ENCODE assay signal across 9 mouse cellular contexts in the genomic region with DNA sequence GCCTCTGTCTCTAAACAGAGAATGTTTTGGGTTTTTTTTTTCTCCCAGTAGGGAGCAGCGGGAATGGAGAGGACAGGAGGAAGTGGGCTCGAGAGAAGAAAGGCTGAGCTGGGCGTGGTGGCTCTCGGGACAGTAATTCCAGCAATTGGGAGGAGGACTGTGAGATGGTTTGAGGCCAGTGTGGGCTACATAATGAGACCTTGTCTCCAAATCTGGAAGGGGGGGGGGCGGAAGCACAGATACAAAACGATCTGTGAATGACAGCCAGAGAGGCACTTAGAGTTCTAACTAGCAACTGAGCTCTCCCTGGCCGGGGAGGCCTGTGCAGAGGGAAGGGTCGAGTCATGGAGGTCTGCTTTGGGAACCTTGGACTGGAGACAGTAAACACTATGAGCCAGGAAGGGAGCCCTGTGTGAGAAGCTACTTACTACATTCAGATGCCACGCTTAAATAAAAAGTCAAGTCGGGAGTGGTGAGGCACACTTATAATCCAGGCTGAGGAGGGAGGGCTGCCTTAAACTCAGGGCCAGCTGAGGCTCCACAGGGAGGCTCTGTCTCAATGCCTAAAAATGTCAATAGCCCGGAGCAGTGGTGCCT. TPM values are rescaled to one million over a fixed set of nuclear protein-coding genes. Genes with fewer than 3 reads are reported as not detected.
DNase-seq lines count a peak whose midpoint lies in the region; ATAC-seq lines count a peak whose summit lies in the region.
"Had no signal": no experiment of that assay in that cellular context is flagged by ENCODE, and none has a peak within 500 bp of the region (broad histone marks: within the 10 kb centered on the region; RNA-seq: fewer than 3 reads in every experiment).

No protein-coding gene starts in this region.

- no peaks in the 10 kb centered on the region for H3K36me3 ChIP-seq in heart, embryonic 11.5 days (ENCODE audit: control insufficient read depth, insufficient read depth, low read length)
- H3K36me3 ChIP-seq in lung, embryonic 16.5 days (ENCODE audit: control insufficient read depth, insufficient read depth, low read length): no peaks in the 10 kb centered on the region
- no peaks in the 10 kb centered on the region for H3K36me3 ChIP-seq in embryonic facial prominence, embryonic 15.5 days
- no peaks in the 10 kb centered on the region for H3K36me3 ChIP-seq in stomach, embryonic 15.5 days
- H3K36me3 ChIP-seq in forebrain, embryonic 11.5 days (ENCODE audit: control insufficient read depth, insufficient read depth, low read length): no peaks in the 10 kb centered on the region

- no peak for ATAC-seq in heart, embryonic 11.5 days (replicated peaks; ENCODE audit: insufficient number of reproducible peaks, low FRiP score, low TSS enrichment)
- ATAC-seq in lung, embryonic 16.5 days (ENCODE audit: low read depth): no peak
- ATAC-seq in embryonic facial prominence, embryonic 15.5 days (ENCODE audit: insufficient number of reproducible peaks, low FRiP score, low TSS enrichment, low read depth): no peak
- no peak for ATAC-seq in stomach, embryonic 15.5 days (ENCODE audit: insufficient read depth, low FRiP score, low read depth)
- no peak for ATAC-seq in forebrain, embryonic 11.5 days (replicated peaks; ENCODE audit: low FRiP score)

- 8% methylated on average over 11 of the region's 11 CpGs for WGBS in heart, embryonic 11.5 days (ENCODE audit: insufficient replicate concordance)
- 11% methylated on average over 11 of the region's 11 CpGs for WGBS in lung, embryonic 16.5 days
- 8% methylated on average over 11 of the region's 11 CpGs for WGBS in embryonic facial prominence, embryonic 15.5 days
- 18% methylated on average over 11 of the region's 11 CpGs for WGBS in stomach, embryonic 15.5 days
- under 1% methylated on average over 11 of the region's 11 CpGs for WGBS in forebrain, embryonic 11.5 days

- H3K27me3 ChIP-seq in heart, embryonic 11.5 days (ENCODE audit: control insufficient read depth, insufficient read depth, low read length): no peaks in the 10 kb centered on the region
- no peaks in the 10 kb centered on the region; the same call in 1 of the 2 replicates for H3K27me3 ChIP-seq in lung, embryonic 16.5 days (ENCODE audit: control insufficient read depth, insufficient read depth, low read depth, low read length)
- H3K27me3 ChIP-seq in embryonic facial prominence, embryonic 15.5 days: no peaks in the 10 kb centered on the region; the same call in 1 of the 2 replicates
- H3K27me3 ChIP-seq in stomach, embryonic 15.5 days (replicated peaks): no peaks in the 10 kb centered on the region
- H3K27me3 ChIP-seq in forebrain, embryonic 11.5 days (ENCODE audit: control insufficient read depth, insufficient read depth, low read length): no peaks in the 10 kb centered on the region; the same call in 1 of the 2 replicates

- no peaks in the 10 kb centered on the region for H3K9me3 ChIP-seq in heart, embryonic 11.5 days (replicated peaks; ENCODE audit: control insufficient read depth, low read length)
- no peaks in the 10 kb centered on the region for H3K9me3 ChIP-seq in lung, embryonic 16.5 days (ENCODE audit: control insufficient read depth, low read length)
- no peaks in the 10 kb centered on the region for H3K9me3 ChIP-seq in embryonic facial prominence, embryonic 15.5 days (replicated peaks)
- H3K9me3 ChIP-seq in stomach, embryonic 15.5 days: no peaks in the 10 kb centered on the region
- no peaks in the 10 kb centered on the region for H3K9me3 ChIP-seq in forebrain, embryonic 11.5 days (ENCODE audit: control insufficient read depth, low read length)

- H3K27ac ChIP-seq in heart, embryonic 11.5 days (ENCODE audit: low read depth, low read length): peak overlapping the region; percentile 32; the same call in 1 of the 2 replicates
- H3K27ac ChIP-seq in lung, embryonic 16.5 days (ENCODE audit: low read length): peak overlapping the region; percentile 77
- peak overlapping the region; percentile 22 for H3K27ac ChIP-seq in embryonic facial prominence, embryonic 15.5 days (replicated peaks)
- peak overlapping the region; percentile 52; the same call in 1 of the 2 replicates for H3K27ac ChIP-seq in stomach, embryonic 15.5 days
- no peak overlapping the region for H3K27ac ChIP-seq in forebrain, embryonic 11.5 days (ENCODE audit: low read depth, low read length)

- no peak for DNase-seq in heart, adult 9 months (ENCODE audit: low spot score in 2 of 2)
- DNase-seq in lung, postnatal 25 days (ENCODE audit: low spot score): no peak
- no peak for DNase-seq in forebrain, embryonic 11.5 days (ENCODE audit: low spot score)
- no peak for DNase-seq in cerebellum, postnatal 4 days (ENCODE audit: low spot score in 2 of 2)
- DNase-seq: gastrocnemius, postnatal 25 days had no signal

- no peak overlapping the region for H3K9ac ChIP-seq in heart, embryonic 11.5 days (ENCODE audit: low read depth, low read length)
- H3K9ac ChIP-seq in lung, embryonic 16.5 days (ENCODE audit: low read length): 0 out of 2 replicates have a peak overlapping the region, but pooled peaks have one; percentile 23
- no peak overlapping the region for H3K9ac ChIP-seq in embryonic facial prominence, embryonic 15.5 days
- H3K9ac ChIP-seq in stomach, embryonic 15.5 days: no peak overlapping the region
- no peak overlapping the region for H3K9ac ChIP-seq in forebrain, embryonic 11.5 days (ENCODE audit: low read length)

- H3K4me2 ChIP-seq in heart, embryonic 11.5 days: peak overlapping the region; percentile 37
- no peak overlapping the region for H3K4me2 ChIP-seq in lung, embryonic 16.5 days (ENCODE audit: low read depth, low read length)
- no peak overlapping the region; the same call in 1 of the 2 replicates for H3K4me2 ChIP-seq in embryonic facial prominence, embryonic 15.5 days (replicated peaks)
- 0 out of 2 replicates have a peak overlapping the region, but pooled peaks have one; percentile 2 for H3K4me2 ChIP-seq in stomach, embryonic 15.5 days
- H3K4me2 ChIP-seq in forebrain, embryonic 11.5 days (ENCODE audit: low read depth, low read length, severe bottlenecking): no peak overlapping the region

- H3K4me1 ChIP-seq in heart, embryonic 11.5 days (ENCODE audit: control insufficient read depth, insufficient read depth, low read length): peaks cover 7% of the 10 kb centered on the region
- H3K4me1 ChIP-seq in lung, embryonic 16.5 days (replicated peaks; ENCODE audit: control insufficient read depth, insufficient read depth, low read length): peaks cover 12% of the 10 kb centered on the region
- H3K4me1 ChIP-seq in embryonic facial prominence, embryonic 15.5 days: peaks cover 10% of the 10 kb centered on the region
- peaks cover 12% of the 10 kb centered on the region for H3K4me1 ChIP-seq in stomach, embryonic 15.5 days
- peaks cover 5% of the 10 kb centered on the region; the same call in 1 of the 2 replicates for H3K4me1 ChIP-seq in forebrain, embryonic 11.5 days (replicated peaks; ENCODE audit: control insufficient read depth, insufficient read depth, low read length)

- no peak overlapping the region for H3K4me3 ChIP-seq in heart, embryonic 11.5 days (ENCODE audit: low read depth, low read length)
- H3K4me3 ChIP-seq in lung, embryonic 16.5 days (ENCODE audit: low read length): no peak overlapping the region
- no peak overlapping the region for H3K4me3 ChIP-seq in embryonic facial prominence, embryonic 15.5 days (replicated peaks)
- H3K4me3 ChIP-seq in stomach, embryonic 15.5 days (replicated peaks): no peak overlapping the region
- no peak overlapping the region for H3K4me3 ChIP-seq in forebrain, embryonic 11.5 days (ENCODE audit: low read depth, low read length)

RNA-seq across cellular contexts. Expression of a gene that starts 8.9 kb away (rescaled TPM):
- 12.2 and 15.3 TPM in 2 replicates for polyA plus RNA-seq in heart, embryonic 11.5 days (2014; fragmentation: Nextera tagmentation; extraction: Ambion mirVana)
- polyA plus RNA-seq in lung, embryonic 16.5 days (2015; fragmentation: Nextera tagmentation; extraction: Ambion mirVana): 20.5 and 22.1 TPM in 2 replicates
- 25.7 and 28.5 TPM in 2 replicates for polyA plus RNA-seq in embryonic facial prominence, embryonic 15.5 days (2015; fragmentation: Nextera tagmentation; extraction: Ambion mirVana)
- polyA plus RNA-seq in stomach, embryonic 15.5 days (2015; fragmentation: Nextera tagmentation; extraction: Ambion mirVana): 37.8 and 41.9 TPM in 2 replicates
- 3.7 and 4.1 TPM in 2 replicates for polyA plus RNA-seq in forebrain, embryonic 11.5 days (2014; fragmentation: Nextera tagmentation; extraction: Ambion mirVana)

RNA-seq across cellular contexts. Expression of a gene that starts 12.7 kb away (rescaled TPM):
- 219 and 233 TPM in 2 replicates for polyA plus RNA-seq in heart, embryonic 11.5 days (2014; fragmentation: Nextera tagmentation; extraction: Ambion mirVana)
- 248 and 262 TPM in 2 replicates for polyA plus RNA-seq in lung, embryonic 16.5 days (2015; fragmentation: Nextera tagmentation; extraction: Ambion mirVana)
- 179 and 203 TPM in 2 replicates for polyA plus RNA-seq in embryonic facial prominence, embryonic 15.5 days (2015; fragmentation: Nextera tagmentation; extraction: Ambion mirVana)
- polyA plus RNA-seq in stomach, embryonic 15.5 days (2015; fragmentation: Nextera tagmentation; extraction: Ambion mirVana): 194 and 215 TPM in 2 replicates
- polyA plus RNA-seq in forebrain, embryonic 11.5 days (2014; fragmentation: Nextera tagmentation; extraction: Ambion mirVana): 228 and 235 TPM in 2 replicates

RNA-seq across cellular contexts. Expression of a gene that starts 28.1 kb away (rescaled TPM):
- polyA plus RNA-seq in heart, embryonic 11.5 days (2014; fragmentation: Nextera tagmentation; extraction: Ambion mirVana): 2.3 and 3.1 TPM in 2 replicates
- polyA plus RNA-seq in lung, embryonic 16.5 days (2015; fragmentation: Nextera tagmentation; extraction: Ambion mirVana): 4.0 and 5.2 TPM in 2 replicates
- 12.3 and 13.8 TPM in 2 replicates for polyA plus RNA-seq in embryonic facial prominence, embryonic 15.5 days (2015; fragmentation: Nextera tagmentation; extraction: Ambion mirVana)
- 4.7 and 4.9 TPM in 2 replicates for polyA plus RNA-seq in stomach, embryonic 15.5 days (2015; fragmentation: Nextera tagmentation; extraction: Ambion mirVana)
- polyA plus RNA-seq in forebrain, embryonic 11.5 days (2014; fragmentation: Nextera tagmentation; extraction: Ambion mirVana): 15.6 and 17.1 TPM in 2 replicates

RNA-seq across cellular contexts. Expression of a gene that starts 41.5 kb away (rescaled TPM):
- 6.3 and 6.6 TPM in 2 replicates for polyA plus RNA-seq in heart, embryonic 11.5 days (2014; fragmentation: Nextera tagmentation; extraction: Ambion mirVana)
- polyA plus RNA-seq in lung, embryonic 16.5 days (2015; fragmentation: Nextera tagmentation; extraction: Ambion mirVana): 4.6 and 6.3 TPM in 2 replicates
- polyA plus RNA-seq in embryonic facial prominence, embryonic 15.5 days (2015; fragmentation: Nextera tagmentation; extraction: Ambion mirVana): 5.2 and 5.7 TPM in 2 replicates
- polyA plus RNA-seq in stomach, embryonic 15.5 days (2015; fragmentation: Nextera tagmentation; extraction: Ambion mirVana): 7.1 TPM in 2 replicates
- 3.9 and 5.4 TPM in 2 replicates for polyA plus RNA-seq in forebrain, embryonic 11.5 days (2014; fragmentation: Nextera tagmentation; extraction: Ambion mirVana)

RNA-seq across cellular contexts. Expression of a gene that starts 59.8 kb away (rescaled TPM):
- 1.6 and 2.2 TPM in 2 replicates for polyA plus RNA-seq in heart, embryonic 11.5 days (2014; fragmentation: Nextera tagmentation; extraction: Ambion mirVana)
- 4.2 and 9.6 TPM in 2 replicates for polyA plus RNA-seq in lung, embryonic 16.5 days (2015; fragmentation: Nextera tagmentation; extraction: Ambion mirVana)
- 4.5 and 5.3 TPM in 2 replicates for polyA plus RNA-seq in embryonic facial prominence, embryonic 15.5 days (2015; fragmentation: Nextera tagmentation; extraction: Ambion mirVana)
- polyA plus RNA-seq in stomach, embryonic 15.5 days (2015; fragmentation: Nextera tagmentation; extraction: Ambion mirVana): 273 and 329 TPM in 2 replicates
- polyA plus RNA-seq in forebrain, embryonic 11.5 days (2014; fragmentation: Nextera tagmentation; extraction: Ambion mirVana): 1.1 and 1.3 TPM in 2 replicates

Comparison
In these comparisons a context has a peak if more than half of its experiments do, and no peak if none do; other contexts are left out.
1. H3K4me2 ChIP-seq: peak in heart, embryonic 11.5 days (single experiment) and stomach, embryonic 15.5 days (single experiment); none in lung, embryonic 16.5 days (single experiment), embryonic facial prominence, embryonic 15.5 days (single experiment) and forebrain, embryonic 11.5 days (single experiment).